Mouse (Mus musculus) heart, adult 2 months (tissue): ENCODE results near the gene Tbxa2r. TPM values are rescaled to one million over a fixed set of nuclear protein-coding genes. Genes with fewer than 3 reads are reported as not detected.

Experiments
- DNase-seq, 2 experiments: peaks; one replicate each; pipeline ENCODE4 v3.0.0; 2021
- H3K27ac ChIP-seq: fragments of 200-600 bp; 2 replicates; pipeline ENCODE4 v1.8.1; 2022
- H3K27me3 ChIP-seq: fragments of 200-500 bp; 2 replicates; pipeline ENCODE4 v1.6.1; 2012; ENCODE audit warnings: mild to moderate bottlenecking, low read length, inconsistent platforms, mixed read lengths; ENCODE audit not compliant: control insufficient read depth, insufficient read depth
- H3K36me3 ChIP-seq: fragments of 200-500 bp; 2 replicates; pipeline ENCODE4 v1.6.1; 2012; ENCODE audit warnings: low read length, inconsistent platforms; ENCODE audit not compliant: control insufficient read depth, insufficient read depth
- H3K4me1 ChIP-seq: fragments of 200-500 bp; 2 replicates; pipeline ENCODE4 v1.6.1; 2011; ENCODE audit warnings: low read length; ENCODE audit not compliant: control insufficient read depth, insufficient read depth
- H3K4me3 ChIP-seq: fragments of 200-600 bp; 2 replicates; pipeline ENCODE4 v1.8.1; 2022
- H3K79me2 ChIP-seq: fragments of 200-500 bp; replicated peaks from 2 replicates; pipeline ENCODE4 v1.6.1; 2012; ENCODE audit warnings: mild to moderate bottlenecking, inconsistent platforms, low read length, moderate library complexity, mixed read lengths; ENCODE audit not compliant: control insufficient read depth, insufficient read depth
- H3K9ac ChIP-seq: fragments of 200-500 bp; 2 replicates; pipeline ENCODE4 v1.6.1; 2012; ENCODE audit warnings: low read depth, mild to moderate bottlenecking, control low read depth, inconsistent platforms, low read length, mixed read lengths
- CTCF ChIP-seq: fragments of 200-600 bp; IDR thresholded peaks from 2 replicates; pipeline ENCODE4 v1.8.1; 2022; ENCODE audit warnings: antibody characterized with exemption, mild to moderate bottlenecking, moderate library complexity
- EP300 ChIP-seq: fragments of 200-500 bp; IDR thresholded peaks from 2 replicates; pipeline ENCODE4 v1.6.1; 2011; ENCODE audit warnings: low read depth, low read length, control low read depth; ENCODE audit not compliant: insufficient read depth
- POLR2A ChIP-seq: fragments of 200-500 bp; IDR thresholded peaks from 2 replicates; pipeline ENCODE4 v1.6.1; 2011; ENCODE audit warnings: mild to moderate bottlenecking, low read depth, low read length, control low read depth; ENCODE audit not compliant: insufficient read depth
- whole genome bisulfite sequencing: fragments of 180-500 bp; shearing (Covaris S2); methylation state at CpG from one replicate; pipeline ENCODE4 v1.1.7; 2018; 5-methylcytosine and 5-hydroxymethylcytosine counted together
- intact Hi-C: fragments of 180-260 bp; cut with DNase I; formaldehyde crosslinking; loops from one replicate; pipeline ENCODE4 v1.15.1; 2025
- polyA plus RNA-seq: library from polyadenylated mRNA; depleted of rRNA; stranded (reverse); fragments of >200 nt; gene quantifications from 2 replicates; pipeline ENCODE4 v1.2.3, GENCODE M21; 2012
- total RNA-seq, 2 experiments: library from RNA; stranded (reverse); gene quantifications; 2 replicates each; pipeline ENCODE4 v1.2.3; 2021

Tbxa2r gene
- total and polyA plus RNA-seq, 3 experiments = 3.8 to 7.1 (median 4.1) TPM

- no peak for TF ChIP-seq POLR2A
- no peak for TF ChIP-seq EP300
- no peak for TF ChIP-seq CTCF
- no peak overlapping the region for H3K9ac ChIP-seq
- no peaks in the 10 kb centered on the region for H3K36me3 ChIP-seq
- no peaks in the 10 kb centered on the region for H3K79me2 ChIP-seq
- no peaks in the 10 kb centered on the region for H3K27me3 ChIP-seq
- DNase-seq = no peak
- intact Hi-C loops = no loop called here
- peaks cover 5% of the 10 kb centered on the region for H3K4me1 ChIP-seq
- H3K4me3 ChIP-seq = no peak overlapping the region
- WGBS = 89% methylated on average over 16 of the region's 16 CpGs
- H3K27ac ChIP-seq = no peak overlapping the region
These were observed 12.9 kb upstream of the Tbxa2r start for GRCm38 (mm10) chr10:81315587-81315986.

DNA sequence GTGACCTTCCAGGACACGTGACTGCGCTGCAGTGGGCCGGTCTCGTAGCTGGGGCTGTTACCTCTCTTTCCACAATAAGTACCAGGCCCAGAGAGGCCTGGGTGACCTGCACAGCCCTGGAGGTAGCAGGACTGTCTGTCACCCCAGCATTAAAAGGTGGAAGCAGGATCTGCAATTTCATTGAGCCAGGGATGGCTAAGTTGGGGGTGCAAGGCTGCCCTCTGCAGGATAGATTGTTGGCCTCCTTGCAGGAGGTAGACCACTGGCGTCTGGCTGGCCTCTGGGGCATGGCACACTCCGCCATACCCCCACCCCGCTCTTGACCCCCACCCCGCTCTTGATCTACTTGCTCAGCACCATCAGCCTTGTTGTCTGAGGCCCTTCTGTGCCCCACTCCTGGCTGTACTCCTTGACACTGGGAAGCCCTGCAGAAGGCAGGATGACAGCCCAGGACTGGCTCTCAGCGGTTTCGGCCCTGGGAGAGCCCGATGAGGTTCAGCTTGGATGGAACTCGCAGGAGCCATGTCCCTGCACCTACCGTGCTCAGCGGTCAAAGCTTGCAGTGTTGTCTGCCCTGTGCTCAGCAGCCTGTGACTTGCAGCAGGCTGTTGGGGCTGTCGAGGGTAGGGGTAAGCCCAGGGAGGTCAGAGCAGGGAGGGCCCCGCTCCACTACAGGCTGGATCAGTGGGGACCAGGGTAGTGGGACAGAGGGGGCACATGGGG is 12.0 kb upstream of the Tbxa2r start:
- H3K4me1 ChIP-seq = peaks cover 5% of the 10 kb centered on the region
- H3K9ac ChIP-seq = no peak overlapping the region
- H3K27me3 ChIP-seq = no peaks in the 10 kb centered on the region
- WGBS = 61% methylated on average over 16 of the region's 16 CpGs
- H3K27ac ChIP-seq = no peak overlapping the region
- no peak for DNase-seq
- no peak for TF ChIP-seq POLR2A
- peak; percentile 63 for TF ChIP-seq CTCF
- no peak for TF ChIP-seq EP300
- H3K36me3 ChIP-seq = no peaks in the 10 kb centered on the region
- intact Hi-C loops = no loop called here
- H3K79me2 ChIP-seq = no peaks in the 10 kb centered on the region; the same call in 1 of the 2 replicates
- H3K4me3 ChIP-seq = no peak overlapping the region

GRCm38 (mm10) chr10:81317273-81317672 is 11.3 kb upstream of the Tbxa2r start:
- no peaks in the 10 kb centered on the region; the same call in 1 of the 2 replicates for H3K36me3 ChIP-seq
- WGBS = 49% methylated on average over 20 of the region's 20 CpGs
- TF ChIP-seq CTCF (no peak), EP300 (no peak), POLR2A (no peak)
- no peak overlapping the region for H3K4me3 ChIP-seq
- intact Hi-C loops = no loop called here
- DNase-seq = peak in 1 of 2 experiments; percentile 52
- no peaks in the 10 kb centered on the region; the same call in 1 of the 2 replicates for H3K79me2 ChIP-seq
- H3K4me1 ChIP-seq = peaks cover 6% of the 10 kb centered on the region
- H3K27me3 ChIP-seq = no peaks in the 10 kb centered on the region
- H3K27ac ChIP-seq = no peak overlapping the region
- H3K9ac ChIP-seq = no peak overlapping the region

DNA sequence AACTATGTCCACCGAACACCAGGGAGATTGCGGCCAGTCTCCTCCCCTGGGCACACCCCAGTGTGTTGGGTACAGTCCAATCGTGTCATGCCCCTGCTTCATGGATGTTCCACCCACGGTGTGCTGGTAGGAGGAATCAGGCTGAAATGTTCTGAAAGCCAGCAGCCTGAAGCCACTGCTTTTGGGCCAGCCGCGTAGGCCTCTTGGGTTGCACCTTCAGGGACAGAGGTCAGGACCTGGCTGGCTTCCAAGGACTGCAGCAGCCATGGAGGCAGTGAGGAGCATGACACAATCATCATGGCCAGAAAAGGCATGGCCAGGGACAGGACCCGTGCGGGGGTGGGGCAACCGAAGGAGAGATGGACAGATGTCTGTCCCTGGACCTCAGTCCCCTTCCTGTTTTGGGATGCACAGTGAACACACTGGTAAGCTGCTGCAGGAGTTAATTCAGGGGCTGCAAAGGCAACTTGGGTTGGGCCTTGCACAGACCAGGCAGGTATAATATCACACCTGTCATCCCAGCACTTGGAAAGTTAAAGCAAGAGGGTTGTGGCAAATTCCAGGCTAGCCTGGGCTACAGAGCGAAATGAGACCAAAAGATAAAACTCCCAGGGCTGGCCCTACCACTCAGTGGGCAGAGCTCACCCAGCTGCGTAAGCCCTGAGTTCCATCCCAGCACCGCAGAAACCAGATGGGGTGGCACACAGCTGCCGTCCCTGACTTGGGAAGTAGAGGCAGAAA is 9.8 kb upstream of the Tbxa2r start:
- H3K36me3 ChIP-seq = no peaks in the 10 kb centered on the region; the same call in 1 of the 2 replicates
- no peak overlapping the region for H3K9ac ChIP-seq
- peak in 1 of 2 experiments; percentile 49 for DNase-seq
- H3K27me3 ChIP-seq = no peaks in the 10 kb centered on the region
- WGBS = 68% methylated on average over 13 of the region's 13 CpGs
- H3K79me2 ChIP-seq = no peaks in the 10 kb centered on the region; the same call in 1 of the 2 replicates
- peaks cover 6% of the 10 kb centered on the region for H3K4me1 ChIP-seq
- no peak overlapping the region for H3K27ac ChIP-seq
- TF ChIP-seq EP300 = no peak
- no peak for TF ChIP-seq POLR2A
- no peak for TF ChIP-seq CTCF
- intact Hi-C loops = loop anchor here (2.0 kb wide), 1 partner anchor 26 kb away; the partner anchor contains the start of gene Pip5k1c
- no peak overlapping the region for H3K4me3 ChIP-seq

GRCm38 (mm10) chr10:81319330-81319699 is 9.2 kb upstream of the Tbxa2r start:
- Histone ChIP-seq H3K4me3 (no peak overlapping the region), H3K9ac (peak overlapping the region; percentile 75), H3K36me3 (no peaks in the 10 kb centered on the region; the same call in 1 of the 2 replicates), H3K79me2 (no peaks in the 10 kb centered on the region; the same call in 1 of the 2 replicates), H3K27ac (peak overlapping the region; percentile 99), H3K4me1 (peaks cover 6% of the 10 kb centered on the region), H3K27me3 (no peaks in the 10 kb centered on the region)
- 41% methylated on average over 8 of the region's 8 CpGs for WGBS
- peak in 1 of 2 experiments; percentile 40 for DNase-seq
- TF ChIP-seq EP300 = no peak
- peak; percentile 49 for TF ChIP-seq CTCF
- no peak for TF ChIP-seq POLR2A
- intact Hi-C loops = loop anchor here (2.0 kb wide), 1 partner anchor 27 kb away; the partner anchor contains the start of gene Pip5k1c
